Mouse (Mus musculus) midbrain, embryonic 15.5 days (tissue): ENCODE data around the gene Clec2h. TPM values are rescaled to one million over a fixed set of nuclear protein-coding genes. Genes with fewer than 3 reads are reported as not detected.
"Not testable (repeated sequence)": the region's sequence is repeated elsewhere in the genome, so short reads cannot be mapped to it uniquely, and the experiment has no call there.

Source experiments
- ATAC-seq: fragments of 200-750 bp; cut with Nextera tagmentation; replicated peaks from 2 replicates; pipeline ENCODE4 v1.8.0; 2017; ENCODE audit warnings: moderate TSS enrichment
- H3K27ac ChIP-seq: fragments of 300-500 bp; sonication (generic); 2 replicates; pipeline ENCODE4 v1.5.1; 2015; ENCODE audit warnings: mild to moderate bottlenecking, inconsistent platforms
- H3K27me3 ChIP-seq: fragments of 300-500 bp; sonication (generic); replicated peaks from 2 replicates; pipeline ENCODE4 v1.6.1; 2015; ENCODE audit warnings: inconsistent platforms
- H3K36me3 ChIP-seq: fragments of 300-500 bp; sonication (generic); replicated peaks from 2 replicates; pipeline ENCODE4 v1.6.1; 2015; ENCODE audit warnings: inconsistent platforms
- H3K4me1 ChIP-seq: fragments of 300-500 bp; sonication (generic); 2 replicates; pipeline ENCODE4 v1.6.1; 2015; ENCODE audit warnings: inconsistent platforms
- H3K4me2 ChIP-seq: fragments of 300-500 bp; sonication (generic); 2 replicates; pipeline ENCODE4 v1.6.1; 2015; ENCODE audit warnings: inconsistent platforms, mild to moderate bottlenecking, moderate library complexity
- H3K4me3 ChIP-seq: fragments of 300-500 bp; sonication (generic); 2 replicates; pipeline ENCODE4 v1.5.1; 2015; ENCODE audit warnings: mild to moderate bottlenecking, inconsistent platforms
- H3K9ac ChIP-seq: fragments of 300-500 bp; sonication (generic); 2 replicates; pipeline ENCODE4 v1.6.1; 2015; ENCODE audit warnings: mild to moderate bottlenecking, inconsistent platforms
- H3K9me3 ChIP-seq: fragments of 300-500 bp; sonication (generic); 2 replicates; pipeline ENCODE4 v1.6.1; 2016; ENCODE audit warnings: inconsistent platforms
- WGBS: fragments of 180-500 bp; shearing (Covaris S2); methylation state at CpG from one replicate; pipeline ENCODE4 v1.1.7; 2015; ENCODE audit warnings: mixed read lengths; 5-methylcytosine and 5-hydroxymethylcytosine counted together
- polyA plus RNA-seq: library from polyadenylated mRNA; unstranded; fragments of >200 nt; fragmentation: Nextera tagmentation; extraction: Ambion mirVana; gene quantifications from 2 replicates; pipeline ENCODE4 v1.2.1, GENCODE M21; 2015

Clec2h gene
- polyA plus RNA-seq, 1 experiment from 2014 or later: not detected

- no peaks in the 10 kb centered on the region for H3K27me3 ChIP-seq
- no peak overlapping the region for H3K4me2 ChIP-seq
- no peaks in the 10 kb centered on the region for H3K36me3 ChIP-seq
- no peak for ATAC-seq
- WGBS: 96% methylated on average over 3 of the region's 3 CpGs
- H3K27ac ChIP-seq: no peak overlapping the region
- no peak overlapping the region for H3K4me3 ChIP-seq
- no peak overlapping the region for H3K9ac ChIP-seq
- H3K9me3 ChIP-seq: no peaks in the 10 kb centered on the region
- H3K4me1 ChIP-seq: no peaks in the 10 kb centered on the region
These were observed 12.5 kb upstream of the Clec2h start for GRCm38 (mm10) chr6:128649681-128650080.

GRCm38 (mm10) chr6:128650187-128650586 is 12.0 kb upstream of the Clec2h start:
- Histone ChIP-seq H3K36me3 (no peaks in the 10 kb centered on the region), H3K4me2 (no peak overlapping the region), H3K4me1 (no peaks in the 10 kb centered on the region), H3K27ac (no peak overlapping the region), H3K4me3 (no peak overlapping the region), H3K9ac (no peak overlapping the region), H3K27me3 (no peaks in the 10 kb centered on the region), H3K9me3 (no peaks in the 10 kb centered on the region)
- ATAC-seq: no peak
- WGBS: 89% methylated on average over 1 of the region's 1 CpGs

GRCm38 (mm10) chr6:128650827-128651226 is 11.4 kb upstream of the Clec2h start:
- not testable (repeated sequence) for H3K9ac ChIP-seq, H3K4me3 ChIP-seq, H3K27me3 ChIP-seq, H3K36me3 ChIP-seq, H3K4me1 ChIP-seq, ATAC-seq, H3K27ac ChIP-seq, H3K4me2 ChIP-seq, H3K9me3 ChIP-seq
- WGBS: 95% methylated on average over 7 of the region's 7 CpGs

- no peak for ATAC-seq
- Histone ChIP-seq H3K4me1 (no peaks in the 10 kb centered on the region), H3K27me3 (no peaks in the 10 kb centered on the region), H3K27ac (no peak overlapping the region), H3K4me2 (no peak overlapping the region), H3K9ac (no peak overlapping the region), H3K9me3 (no peaks in the 10 kb centered on the region), H3K36me3 (no peaks in the 10 kb centered on the region), H3K4me3 (no peak overlapping the region)
- 88% methylated on average over 1 of the region's 1 CpGs for WGBS
These were observed 9.2 kb upstream of the Clec2h start for GRCm38 (mm10) chr6:128652938-128653337.

- 97% methylated on average over 1 of the region's 1 CpGs for WGBS
- no peak for ATAC-seq
- H3K27ac ChIP-seq: no peak overlapping the region
These were observed 936 bp upstream of the Clec2h start for GRCm38 (mm10) chr6:128661249-128661648.

GRCm38 (mm10) chr6:128669936-128670335 is 7.8 kb downstream of the Clec2h start:
- no peak for ATAC-seq
- Histone ChIP-seq H3K9ac (no peak overlapping the region), H3K4me1 (no peaks in the 10 kb centered on the region), H3K4me3 (no peak overlapping the region), H3K27me3 (no peaks in the 10 kb centered on the region), H3K4me2 (no peak overlapping the region), H3K27ac (no peak overlapping the region), H3K9me3 (no peaks in the 10 kb centered on the region), H3K36me3 (no peaks in the 10 kb centered on the region)
- WGBS: 61% methylated on average over 4 of the region's 4 CpGs

More at GRCm38 (mm10) chr6:128661249-128661648, 936 bp upstream of the Clec2h start:
- H3K27me3 ChIP-seq: no peaks in the 10 kb centered on the region
- no peaks in the 10 kb centered on the region for H3K4me1 ChIP-seq
- H3K9me3 ChIP-seq: no peaks in the 10 kb centered on the region
- no peak overlapping the region for H3K4me2 ChIP-seq
- H3K9ac ChIP-seq: no peak overlapping the region
- no peak overlapping the region for H3K4me3 ChIP-seq
- H3K36me3 ChIP-seq: no peaks in the 10 kb centered on the region

GRCm38 (mm10) chr6:128679574-128679973 is 17.4 kb downstream of the Clec2h start:
- no peak for ATAC-seq
- Histone ChIP-seq H3K4me3 (no peak overlapping the region), H3K4me1 (no peaks in the 10 kb centered on the region), H3K9ac (no peak overlapping the region), H3K27ac (no peak overlapping the region), H3K36me3 (no peaks in the 10 kb centered on the region), H3K9me3 (no peaks in the 10 kb centered on the region), H3K4me2 (no peak overlapping the region), H3K27me3 (no peaks in the 10 kb centered on the region)

- no peaks in the 10 kb centered on the region for H3K9me3 ChIP-seq
- no peaks in the 10 kb centered on the region for H3K27me3 ChIP-seq
- WGBS: 85% methylated on average over 3 of the region's 3 CpGs
- no peak overlapping the region for H3K27ac ChIP-seq
- no peak overlapping the region for H3K9ac ChIP-seq
- ATAC-seq: no peak
- H3K4me2 ChIP-seq: no peak overlapping the region
- no peaks in the 10 kb centered on the region for H3K4me1 ChIP-seq
- no peaks in the 10 kb centered on the region for H3K36me3 ChIP-seq
- H3K4me3 ChIP-seq: no peak overlapping the region
These were observed 39.5 kb downstream of the Clec2h start for GRCm38 (mm10) chr6:128701691-128702090.

- H3K9me3 ChIP-seq: no peaks in the 10 kb centered on the region
- no peak within 1 kb of the TSS for H3K9ac ChIP-seq
- no peak for ATAC-seq
- no peaks in the 10 kb centered on the region for H3K27me3 ChIP-seq
- no peaks in the 10 kb centered on the region for H3K36me3 ChIP-seq
- no peaks in the 10 kb centered on the region for H3K4me1 ChIP-seq
- no peak within 1 kb of the TSS for H3K4me3 ChIP-seq
- no peak within 1 kb of the TSS for H3K27ac ChIP-seq
- 83% methylated on average over 4 of the region's 4 CpGs for whole genome bisulfite sequencing
- H3K4me2 ChIP-seq: no peak within 1 kb of the TSS
These were observed 60.8 kb downstream of the Clec2h start, which contains the start of gene Klrb1 for GRCm38 (mm10) chr6:128722959-128723358. Gene Klrb1 (minus strand): TSS chr6:128723059.

Other genes starting within 250 kb of the Clec2h start
- gene Itfg2, start 237.5 kb upstream of the Clec2h start, polyA plus RNA-seq: 50.7 and 51.4 TPM in 2 replicates
- 375 and 389 TPM in 2 replicates for gene Fkbp4, start 223.7 kb upstream of the Clec2h start, polyA plus RNA-seq
- gene Pzp, start 135.7 kb upstream of the Clec2h start, polyA plus RNA-seq: 0.26 TPM in 1 of 2 replicates, not detected in the other
- gene A2ml1, start 80.8 kb upstream of the Clec2h start, polyA plus RNA-seq: 1.7 and 2.2 TPM in 2 replicates
- gene Klrb1a, start 38.9 kb upstream of the Clec2h start, polyA plus RNA-seq: not detected in 2 replicates
- 0.82 and 0.94 TPM in 2 replicates for gene Klrb1, start 60.7 kb downstream of the Clec2h start, polyA plus RNA-seq
- 0.12 and 0.13 TPM in 2 replicates for gene Klrb1c, start 126.8 kb downstream of the Clec2h start, polyA plus RNA-seq
- not detected in 2 replicates for gene Gm44511, start 163.9 kb downstream of the Clec2h start, polyA plus RNA-seq
- gene Klrb1b, start 163.9 kb downstream of the Clec2h start, polyA plus RNA-seq: not detected in 2 replicates
- 0.06 TPM in 1 of 2 replicates, not detected in the other for gene Clec2i, start 225.2 kb downstream of the Clec2h start, polyA plus RNA-seq
- 0.51 and 0.62 TPM in 2 replicates for gene BC035044, start 228.7 kb downstream of the Clec2h start, polyA plus RNA-seq